Mouse (Mus musculus) right cerebral cortex, adult 18-20 months (tissue): ENCODE data around the gene Lrrc8d.
A peak's percentile ranks its signal among the peaks of the same experiment; 100 is the strongest.
"Not testable (repeated sequence)": the region's sequence is repeated elsewhere in the genome, so short reads cannot be mapped to it uniquely, and the experiment has no call there.

Source experiments
- DNase-seq: peaks from one replicate; pipeline ENCODE4 v3.0.0; 2022; ENCODE audit warnings: mixed read lengths

Lrrc8d gene

GRCm38 (mm10) chr5:105685780-105686305 lies 13.9 kb upstream of the Lrrc8d start:
- not testable (repeated sequence) for DNase-seq

DNA sequence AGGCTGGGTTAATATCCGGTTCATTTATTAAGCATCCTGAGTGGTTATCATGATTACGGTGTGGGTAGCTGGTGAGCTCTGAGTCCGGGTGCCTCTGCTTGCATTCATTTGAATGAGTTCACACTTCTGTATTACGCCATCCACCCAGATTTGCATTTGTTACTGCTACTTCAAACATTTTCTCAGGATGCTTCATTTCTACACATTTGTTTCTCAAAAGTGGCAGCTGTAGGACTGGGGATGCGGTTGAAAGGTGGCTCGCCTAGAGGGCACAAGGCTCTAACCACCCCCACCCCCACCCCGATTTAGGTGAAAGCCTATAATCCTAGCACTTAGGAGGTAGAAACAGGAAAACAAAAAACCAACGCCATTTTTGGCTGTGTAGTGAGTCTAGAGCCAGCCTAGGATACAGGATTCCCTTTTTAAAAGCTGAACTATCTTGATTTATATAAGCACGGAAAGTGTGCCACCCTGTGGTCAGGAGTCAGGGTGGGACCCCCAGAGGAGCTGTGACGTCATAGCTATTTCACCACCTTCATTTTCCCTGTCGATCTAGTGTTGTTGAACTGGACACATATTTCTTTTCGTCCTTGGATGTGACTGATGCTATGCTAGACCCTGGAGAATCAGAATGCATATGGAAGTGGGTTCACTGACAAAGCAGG lies 13.3 kb upstream of the Lrrc8d start:
- no peak for DNase-seq

DNA sequence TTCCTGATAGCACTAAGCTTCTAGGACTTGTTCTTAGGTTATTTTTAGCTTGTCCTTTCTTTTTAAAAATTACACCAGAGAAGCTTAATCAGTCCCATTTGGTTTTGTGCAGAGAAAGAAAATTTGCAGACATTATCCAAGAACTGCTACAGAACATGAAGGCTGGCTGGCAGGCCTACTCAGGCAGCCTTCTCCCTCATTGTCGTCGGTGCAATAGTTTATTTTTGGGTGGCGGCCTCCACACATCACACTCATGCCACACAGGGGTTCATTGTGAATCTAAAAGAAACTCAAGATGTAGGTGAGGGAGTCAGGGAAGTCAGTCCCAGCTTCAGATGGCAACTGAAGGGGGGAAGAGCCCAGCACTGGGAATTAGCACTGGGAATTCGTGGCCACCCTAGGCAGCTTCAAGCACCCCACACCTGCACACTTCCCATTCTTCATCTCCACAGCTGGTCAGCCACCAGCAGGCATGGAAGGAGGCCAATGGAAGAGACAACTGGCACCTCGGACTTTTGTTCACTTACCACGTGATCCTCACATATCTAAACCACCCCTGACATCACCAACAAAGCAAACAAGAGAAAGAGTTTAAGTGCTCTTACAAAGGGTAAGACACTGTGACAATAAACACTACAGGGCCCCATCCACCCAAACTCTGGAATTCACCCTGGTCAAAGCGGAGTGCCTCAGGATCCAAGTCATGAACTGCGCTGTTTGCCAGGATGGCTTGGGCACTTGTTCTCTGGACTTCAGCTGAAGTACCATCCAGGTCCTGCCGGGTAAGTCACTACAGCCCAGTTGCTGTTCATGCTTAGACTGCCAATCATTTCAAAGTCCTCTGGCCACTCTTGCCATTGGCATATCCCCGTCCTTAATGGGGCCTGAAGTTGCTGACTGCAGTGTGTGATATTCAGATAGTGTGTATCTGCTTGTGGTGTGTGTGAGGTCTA lies 9.0 kb upstream of the Lrrc8d start:
- DNase-seq: peak; percentile 50

DNA sequence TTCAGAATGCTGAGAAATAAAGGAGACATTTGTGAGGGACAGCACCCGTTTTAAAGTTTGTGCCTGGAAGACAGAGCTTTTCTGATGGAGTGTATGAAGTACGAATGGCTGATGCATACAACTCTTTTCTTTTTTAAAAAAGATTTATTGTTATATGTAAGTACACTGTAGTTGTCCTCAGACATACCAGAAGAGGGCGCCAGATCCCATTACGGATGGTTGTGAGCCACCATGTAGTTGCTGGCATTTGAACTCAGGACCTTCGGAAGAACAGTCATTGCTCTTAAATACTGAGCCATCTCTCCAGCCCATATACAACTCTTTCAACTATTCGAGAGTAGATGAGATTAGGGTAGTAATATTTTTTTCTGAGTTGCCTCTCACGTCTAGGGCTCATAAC lies 8.1 kb upstream of the Lrrc8d start:
- no peak for DNase-seq

GRCm38 (mm10) chr5:105694339-105694930 lies 5.3 kb upstream of the Lrrc8d start:
- DNase-seq: no peak

DNA sequence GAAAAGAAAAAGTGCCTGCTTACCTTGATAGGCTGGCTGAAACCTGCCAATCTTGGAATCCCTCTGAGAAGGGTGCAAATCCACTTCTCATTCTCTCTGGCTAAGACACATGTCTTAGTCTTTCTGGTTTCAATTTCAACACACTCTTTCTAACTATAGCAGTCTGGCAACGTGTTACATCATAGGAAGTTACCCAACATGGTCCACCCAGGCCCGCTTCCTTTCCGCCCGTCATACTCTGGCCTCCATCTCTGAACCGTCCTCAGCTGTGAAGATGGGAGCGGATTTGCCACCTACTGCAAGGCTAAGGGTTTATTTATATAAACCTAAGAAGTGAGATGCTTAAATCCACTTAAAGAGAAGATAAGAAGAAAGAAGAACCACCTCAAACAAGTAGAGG lies 3.7 kb upstream of the Lrrc8d start:
- DNase-seq: no peak

GRCm38 (mm10) chr5:105697886-105698285 lies 1.9 kb upstream of the Lrrc8d start:
- no peak for DNase-seq

DNA sequence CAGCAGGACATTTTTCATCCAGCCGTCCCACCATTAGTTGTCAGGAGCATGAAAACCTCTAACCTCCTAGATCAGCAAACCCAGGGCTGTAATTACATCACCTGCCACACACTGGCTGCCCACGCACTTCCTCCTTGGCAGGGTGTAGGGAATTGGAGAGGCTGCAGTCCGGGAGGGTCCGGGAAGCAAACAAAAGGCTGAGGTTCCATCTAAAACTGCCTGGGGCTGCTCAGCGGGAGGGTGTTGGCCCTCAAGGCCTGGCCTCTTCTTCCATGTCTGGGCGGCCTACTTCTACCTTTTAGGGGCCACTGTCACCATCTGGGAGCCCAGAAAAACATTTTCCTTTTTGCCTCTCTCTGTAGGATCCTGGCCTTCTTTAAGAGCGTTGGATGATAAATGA lies 1.1 kb upstream of the Lrrc8d start:
- no peak for DNase-seq

DNA sequence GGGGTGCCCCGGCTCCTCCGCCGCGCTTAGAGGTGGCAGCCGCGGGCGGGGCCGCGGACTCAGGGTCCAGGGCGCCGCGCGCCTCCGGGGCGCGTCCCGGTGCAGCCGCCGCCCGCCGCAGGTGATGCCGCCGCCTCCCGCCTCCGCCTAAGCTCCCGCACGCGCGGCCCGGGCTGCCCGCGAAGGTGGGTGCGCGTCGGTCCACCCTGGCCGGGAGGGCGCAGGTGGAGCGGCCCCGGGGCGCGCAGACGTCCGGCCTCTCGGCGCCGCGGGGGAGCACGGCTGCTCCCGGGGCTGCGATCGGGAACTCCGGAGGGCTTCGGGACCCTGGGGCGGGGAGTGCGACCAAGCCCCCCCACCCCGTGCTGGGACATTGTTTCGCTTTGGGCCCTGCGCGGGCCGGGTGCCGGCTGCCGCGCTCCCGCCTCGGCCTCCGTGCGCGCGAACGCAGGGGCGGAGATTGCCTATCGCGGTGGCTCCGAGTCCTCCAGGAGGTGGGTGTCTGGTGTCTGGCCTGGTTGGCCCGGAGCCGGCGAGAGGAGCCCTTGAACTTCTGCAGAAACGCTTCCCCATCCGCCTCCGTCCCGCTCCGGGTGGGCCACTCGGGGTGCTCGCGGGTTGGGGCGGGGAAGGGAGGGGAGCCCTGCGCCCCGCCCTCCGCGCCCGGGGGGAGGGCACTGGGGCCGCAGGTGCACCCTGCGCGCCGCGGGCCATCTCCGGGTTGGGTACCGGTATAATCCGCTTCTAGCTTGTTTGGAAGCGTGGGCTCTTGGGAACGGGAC lies 492 bp downstream of the Lrrc8d start:
- DNase-seq: peak; percentile 75

DNA sequence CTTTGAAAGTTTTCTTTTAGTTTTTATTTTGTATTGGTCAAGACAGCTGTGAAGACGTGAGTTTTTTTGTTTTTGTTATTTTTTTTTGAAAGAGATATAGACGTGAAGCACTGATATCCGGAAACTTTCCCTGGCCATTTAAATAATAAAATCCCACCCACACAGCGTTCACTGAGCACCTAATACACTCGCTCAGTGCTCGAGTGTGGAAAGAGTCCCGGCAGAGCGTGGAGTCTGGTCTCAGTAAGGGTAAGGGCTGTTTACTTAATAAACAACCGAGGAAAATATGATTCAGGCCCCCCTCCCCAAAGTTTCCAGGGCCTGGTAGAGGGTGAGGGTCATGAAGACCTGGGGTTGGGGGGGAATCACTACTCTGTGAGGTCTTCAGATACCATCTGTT lies 1.6 kb downstream of the Lrrc8d start:
- no peak for DNase-seq

DNA sequence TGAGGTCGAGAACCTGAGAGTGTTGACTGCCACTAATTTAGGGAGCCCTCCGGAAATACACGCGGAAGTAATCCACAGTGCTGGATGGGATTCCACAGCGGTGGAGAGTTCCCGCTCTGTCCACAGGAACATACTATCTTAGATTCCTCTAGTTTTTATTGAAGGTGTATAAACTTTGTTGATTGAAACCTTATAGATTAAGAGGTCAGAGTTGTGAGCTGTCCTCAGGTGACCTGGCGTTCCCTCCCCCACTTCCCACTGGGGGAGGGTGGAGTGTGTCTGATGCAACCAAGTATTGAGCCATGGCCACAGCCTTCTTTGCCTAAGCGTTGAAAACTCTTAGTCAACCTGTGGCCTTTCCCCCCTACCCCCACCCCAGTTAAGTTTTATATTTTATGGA lies 2.1 kb downstream of the Lrrc8d start:
- DNase-seq: no peak

DNA sequence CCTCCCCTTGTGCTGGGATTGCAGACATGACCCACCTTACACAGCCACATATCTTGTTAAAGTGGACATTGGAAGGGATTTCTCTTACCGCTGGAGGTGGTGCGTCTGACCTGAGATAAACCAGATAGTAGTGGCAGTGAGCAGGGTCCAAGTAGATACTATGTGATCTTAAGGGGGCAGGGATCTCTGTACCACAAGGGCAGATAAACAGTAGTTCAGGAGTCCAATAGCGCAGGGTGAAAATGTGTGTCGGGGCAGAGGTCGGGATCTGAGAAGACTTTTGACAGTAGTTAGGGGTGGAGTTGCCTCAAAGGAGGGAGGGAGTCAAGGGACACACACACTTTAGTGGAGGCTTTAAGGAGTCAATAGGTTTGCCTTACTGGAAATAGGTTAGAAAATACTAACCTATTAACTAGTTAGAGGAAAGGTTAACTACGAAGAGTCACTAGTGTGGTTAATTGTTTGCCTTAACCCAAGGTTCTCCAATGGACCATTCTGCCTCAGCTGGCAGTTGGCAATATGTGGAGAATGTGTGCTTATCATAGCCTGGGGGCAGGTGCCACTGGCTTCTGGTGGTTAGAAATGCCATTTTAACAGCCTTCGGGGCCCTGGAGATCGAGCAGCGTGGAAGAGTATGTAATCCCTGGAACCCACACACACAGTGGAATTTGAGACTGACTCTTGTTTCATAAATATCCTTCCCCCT lies 3.0 kb downstream of the Lrrc8d start:
- DNase-seq: no peak

DNA sequence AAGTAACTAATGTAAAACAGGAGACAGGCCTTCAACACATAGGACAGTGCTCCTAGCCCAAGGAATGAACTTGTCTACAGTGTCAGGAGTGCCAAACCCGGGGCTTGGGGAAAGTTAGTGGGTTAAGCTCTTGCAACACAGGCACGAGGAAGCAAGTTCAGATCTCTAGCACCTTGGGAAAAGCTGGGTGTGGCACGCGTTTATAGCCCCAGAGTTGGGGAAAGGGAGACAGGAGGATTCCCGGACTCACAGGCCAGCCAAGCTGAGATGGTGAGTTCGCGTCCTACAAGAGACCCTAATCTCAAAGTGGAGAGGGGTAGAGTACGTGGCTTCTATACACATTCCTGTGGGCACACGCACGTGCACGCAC lies 3.5 kb downstream of the Lrrc8d start:
- no peak for DNase-seq

- DNase-seq: no peak
These were observed 4.8 kb downstream of the Lrrc8d start for GRCm38 (mm10) chr5:105704573-105704972.

GRCm38 (mm10) chr5:105706635-105707034 lies 6.9 kb downstream of the Lrrc8d start:
- no peak for DNase-seq

DNA sequence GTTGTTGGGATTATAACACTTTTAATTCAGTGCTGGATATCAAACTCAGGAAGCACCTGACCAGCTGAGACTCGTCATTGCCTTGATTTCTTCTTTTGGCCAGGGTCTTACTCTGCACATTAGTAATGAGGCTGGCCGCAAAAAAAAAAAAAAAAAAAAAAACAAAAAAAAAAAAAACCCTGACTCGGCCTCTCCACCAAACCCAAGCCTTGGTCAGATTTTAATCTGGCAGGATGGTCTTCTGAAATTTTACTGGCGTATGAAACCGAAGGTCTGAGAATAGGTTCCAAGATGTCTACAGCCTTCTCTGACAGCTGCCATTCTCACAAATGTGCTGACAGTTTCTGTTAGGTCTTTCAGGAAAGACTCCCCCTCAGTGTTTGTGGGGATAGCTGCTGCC lies 8.5 kb downstream of the Lrrc8d start:
- no peak for DNase-seq

- no peak for DNase-seq
These were observed 10.7 kb downstream of the Lrrc8d start for GRCm38 (mm10) chr5:105710473-105710872.

DNA sequence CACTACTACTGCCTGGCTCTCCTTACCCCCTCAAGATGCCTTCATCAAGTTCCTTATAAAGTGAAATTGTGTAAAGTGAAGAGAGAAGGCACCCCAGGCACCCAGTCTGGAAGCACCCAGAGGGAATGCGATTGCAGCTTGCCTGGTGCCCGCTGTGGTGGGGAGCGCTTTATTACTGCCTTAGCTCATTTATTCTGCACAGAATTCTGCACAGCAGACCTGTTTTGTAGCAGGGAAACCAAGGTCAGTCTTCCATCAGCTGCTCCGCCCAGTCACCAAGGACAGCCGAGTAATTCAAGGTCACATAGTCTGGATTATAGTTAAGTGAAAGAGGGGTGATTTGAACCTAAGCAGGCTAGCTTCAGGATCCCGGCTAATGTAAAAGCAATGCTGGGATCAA lies 14.7 kb downstream of the Lrrc8d start:
- DNase-seq: no peak

- DNase-seq: no peak
These were observed 15.3 kb downstream of the Lrrc8d start for GRCm38 (mm10) chr5:105715095-105715494.

DNA sequence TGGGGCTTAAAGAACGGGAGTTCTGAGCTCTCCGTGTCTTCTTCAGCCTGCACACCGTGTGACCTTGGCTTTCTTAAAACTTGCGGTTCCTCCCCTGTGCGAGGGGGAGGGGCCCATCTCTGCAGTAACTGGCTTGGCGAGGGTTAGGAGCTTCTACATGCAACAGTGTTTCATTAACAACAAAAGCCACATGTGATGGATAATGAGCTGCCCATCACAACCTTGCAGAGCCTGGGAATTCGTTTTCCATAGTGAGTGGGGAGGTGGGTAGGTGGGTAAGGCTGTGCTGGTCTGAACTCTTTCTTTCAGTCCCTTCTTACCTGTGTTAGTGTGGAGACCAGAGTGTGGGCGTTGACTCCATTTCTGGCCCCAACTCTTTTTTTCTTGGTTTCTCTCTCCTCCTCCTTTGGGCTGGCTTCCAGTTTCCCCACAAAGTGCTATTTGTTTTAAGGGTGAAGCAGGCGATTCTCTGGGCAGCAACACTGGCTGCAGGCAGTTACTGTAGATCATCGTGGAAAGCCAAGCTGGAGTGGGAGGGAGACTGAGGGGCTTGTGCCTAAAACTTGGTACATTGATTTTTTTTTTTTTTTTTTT lies 15.9 kb downstream of the Lrrc8d start:
- peak; percentile 60 for DNase-seq

- DNase-seq: no peak
These were observed 17.5 kb downstream of the Lrrc8d start for GRCm38 (mm10) chr5:105717294-105717693.
